Mouse (Mus musculus) bone marrow, adult 2 months (tissue): Measurements from ENCODE around the gene Upp2. TPM values are rescaled to one million over a fixed set of nuclear protein-coding genes. Genes with fewer than 3 reads are reported as not detected.

Experiments
- H3K27ac ChIP-seq: fragments of 200-500 bp; 2 replicates; pipeline ENCODE4 v1.5.1; 2012; ENCODE audit warnings: low read depth, mild to moderate bottlenecking, control low read depth, inconsistent platforms, low read length; ENCODE audit not compliant: control insufficient read depth, poor library complexity, insufficient read depth
- H3K4me1 ChIP-seq: fragments of 200-500 bp; 2 replicates; pipeline ENCODE4 v1.6.1; 2011; ENCODE audit warnings: low read length; ENCODE audit not compliant: control insufficient read depth, insufficient read depth
- H3K4me3 ChIP-seq: fragments of 200-500 bp; replicated peaks from 2 replicates; pipeline ENCODE3; 2011; ENCODE audit warnings: mild to moderate bottlenecking, low read depth, low read length, control low read depth; ENCODE audit not compliant: control insufficient read depth
- CTCF ChIP-seq: fragments of 200-500 bp; IDR thresholded peaks from 2 replicates; pipeline ENCODE4 v1.5.1; 2011; ENCODE audit warnings: low read length, control low read depth; ENCODE audit not compliant: control insufficient read depth, insufficient read depth
- POLR2A ChIP-seq: fragments of 200-500 bp; IDR thresholded peaks from 2 replicates; pipeline ENCODE4 v1.6.1; 2011; ENCODE audit warnings: low read depth, mild to moderate bottlenecking, control low read depth, low read length, borderline replicate concordance; ENCODE audit not compliant: control insufficient read depth
- WGBS: fragments of 180-500 bp; shearing (Covaris S2); methylation state at CpG from one replicate; pipeline ENCODE4 v1.1.7; 2018; 5-methylcytosine and 5-hydroxymethylcytosine counted together
- polyA plus RNA-seq: library from polyadenylated mRNA; stranded (reverse); fragments of >200 nt; gene quantifications from 2 replicates; pipeline ENCODE4 v1.2.4, GENCODE M21; 2011; ENCODE audit warnings: low replicate concordance; ENCODE audit not compliant: missing spikeins, insufficient read depth, insufficient read length

Upp2 gene
- polyA plus RNA-seq, 1 experiment, result 3.1 TPM

GRCm38 (mm10) chr2:58529384-58529783, 37.7 kb upstream of the Upp2 start:
- H3K4me3 ChIP-seq, result no peak overlapping the region
- TF ChIP-seq POLR2A, result no peak
- no peak for TF ChIP-seq CTCF
- WGBS, result 78% methylated on average over 5 of the region's 5 CpGs
- H3K4me1 ChIP-seq, result no peaks in the 10 kb centered on the region; the same call in 1 of the 2 replicates
- H3K27ac ChIP-seq, result no peak overlapping the region

- Histone ChIP-seq H3K27ac (no peak overlapping the region), H3K4me3 (no peak overlapping the region), H3K4me1 (no peaks in the 10 kb centered on the region; the same call in 1 of the 2 replicates)
- TF ChIP-seq CTCF (no peak), POLR2A (no peak)
- WGBS, result 59% methylated on average over 7 of the region's 7 CpGs
Observed at GRCm38 (mm10) chr2:58529860-58530440, 37.1 kb upstream of the Upp2 start.

- TF ChIP-seq CTCF (no peak), POLR2A (no peak)
- Histone ChIP-seq H3K27ac (no peak overlapping the region), H3K4me1 (no peaks in the 10 kb centered on the region; the same call in 1 of the 2 replicates), H3K4me3 (no peak overlapping the region)
- 81% methylated on average over 4 of the region's 4 CpGs for WGBS
Observed at GRCm38 (mm10) chr2:58530521-58530920, 36.6 kb upstream of the Upp2 start.

GRCm38 (mm10) chr2:58532260-58532850, 34.7 kb upstream of the Upp2 start:
- Histone ChIP-seq H3K4me3 (no peak overlapping the region), H3K27ac (no peak overlapping the region), H3K4me1 (no peaks in the 10 kb centered on the region; the same call in 1 of the 2 replicates)
- WGBS, result 47% methylated on average over 10 of the region's 10 CpGs
- no peak for TF ChIP-seq POLR2A
- TF ChIP-seq CTCF, result no peak

- TF ChIP-seq POLR2A (no peak), CTCF (no peak)
- 41% methylated on average over 7 of the region's 7 CpGs for WGBS
- Histone ChIP-seq H3K4me1 (no peaks in the 10 kb centered on the region; the same call in 1 of the 2 replicates), H3K4me3 (no peak overlapping the region), H3K27ac (no peak overlapping the region; the same call in 1 of the 2 replicates)
Observed at GRCm38 (mm10) chr2:58533521-58534001, 33.5 kb upstream of the Upp2 start.

GRCm38 (mm10) chr2:58534379-58534778, 32.7 kb upstream of the Upp2 start:
- H3K4me1 ChIP-seq, result no peaks in the 10 kb centered on the region; the same call in 1 of the 2 replicates
- no peak overlapping the region for H3K4me3 ChIP-seq
- WGBS, result 24% methylated on average over 4 of the region's 4 CpGs
- no peak for TF ChIP-seq POLR2A
- TF ChIP-seq CTCF, result no peak
- no peak overlapping the region for H3K27ac ChIP-seq

- H3K4me1 ChIP-seq, result no peaks in the 10 kb centered on the region; the same call in 1 of the 2 replicates
- TF ChIP-seq CTCF (no peak), POLR2A (no peak)
- 75% methylated on average over 8 of the region's 8 CpGs for WGBS
- no peak overlapping the region for H3K4me3 ChIP-seq
- no peak overlapping the region for H3K27ac ChIP-seq
Observed at GRCm38 (mm10) chr2:58535233-58535632, 31.9 kb upstream of the Upp2 start.

GRCm38 (mm10) chr2:58536796-58537195, 30.3 kb upstream of the Upp2 start:
- Histone ChIP-seq H3K27ac (no peak overlapping the region), H3K4me1 (no peaks in the 10 kb centered on the region; the same call in 1 of the 2 replicates), H3K4me3 (no peak overlapping the region)
- 75% methylated on average over 3 of the region's 3 CpGs for WGBS
- TF ChIP-seq CTCF (no peak), POLR2A (no peak)

- no peak for TF ChIP-seq POLR2A
- TF ChIP-seq CTCF, result no peak
- H3K4me3 ChIP-seq, result no peak overlapping the region
- WGBS, result 85% methylated on average over 6 of the region's 6 CpGs
- no peak overlapping the region for H3K27ac ChIP-seq
- H3K4me1 ChIP-seq, result no peaks in the 10 kb centered on the region; the same call in 1 of the 2 replicates
Observed at GRCm38 (mm10) chr2:58538196-58538595, 28.9 kb upstream of the Upp2 start.
